Mouse (Mus musculus) cortical plate, adult 2 months (tissue): ENCODE data around the gene Apoc3. TPM values are rescaled to one million over a fixed set of nuclear protein-coding genes. Genes with fewer than 3 reads are reported as not detected.

Experiments
- H3K27ac ChIP-seq: fragments of 200-500 bp; 2 replicates; pipeline ENCODE4 v1.5.1; 2012; ENCODE audit warnings: low read length, control low read depth, inconsistent platforms; ENCODE audit not compliant: insufficient read depth
- H3K4me1 ChIP-seq: fragments of 200-500 bp; 2 replicates; pipeline ENCODE4 v1.6.1; 2011; ENCODE audit warnings: low read length; ENCODE audit not compliant: control insufficient read depth, insufficient read depth
- H3K4me3 ChIP-seq: fragments of 200-500 bp; 2 replicates; pipeline ENCODE4 v1.5.1; 2011; ENCODE audit warnings: mild to moderate bottlenecking, low read length, control low read depth; ENCODE audit not compliant: insufficient read depth
- CTCF ChIP-seq: fragments of 200-500 bp; IDR thresholded peaks from 2 replicates; pipeline ENCODE4 v1.5.1; 2011; ENCODE audit warnings: mild to moderate bottlenecking, control low read depth, low read length; ENCODE audit not compliant: insufficient read depth; ENCODE audit errors: extremely low read depth
- POLR2A ChIP-seq: fragments of 200-500 bp; IDR thresholded peaks from 2 replicates; pipeline ENCODE4 v1.6.1; 2011; ENCODE audit warnings: mild to moderate bottlenecking, low read length, control low read depth; ENCODE audit not compliant: insufficient read depth; ENCODE audit errors: extremely low read depth
- polyA plus RNA-seq: library from polyadenylated mRNA; depleted of rRNA; stranded (reverse); fragments of >200 nt; gene quantifications from 2 replicates; pipeline ENCODE4 v1.2.3, GENCODE M21; 2012

The Apoc3 gene
- polyA plus RNA-seq, 1 experiment, result 1.1 TPM

- H3K4me1 ChIP-seq, result no peaks in the 10 kb centered on the region
- no peak overlapping the region for H3K27ac ChIP-seq
- no peak overlapping the region for H3K4me3 ChIP-seq
- no peak for TF ChIP-seq CTCF
These were observed 23.7 kb upstream of the Apoc3 start for GRCm38 (mm10) chr9:46259111-46259510.

DNA sequence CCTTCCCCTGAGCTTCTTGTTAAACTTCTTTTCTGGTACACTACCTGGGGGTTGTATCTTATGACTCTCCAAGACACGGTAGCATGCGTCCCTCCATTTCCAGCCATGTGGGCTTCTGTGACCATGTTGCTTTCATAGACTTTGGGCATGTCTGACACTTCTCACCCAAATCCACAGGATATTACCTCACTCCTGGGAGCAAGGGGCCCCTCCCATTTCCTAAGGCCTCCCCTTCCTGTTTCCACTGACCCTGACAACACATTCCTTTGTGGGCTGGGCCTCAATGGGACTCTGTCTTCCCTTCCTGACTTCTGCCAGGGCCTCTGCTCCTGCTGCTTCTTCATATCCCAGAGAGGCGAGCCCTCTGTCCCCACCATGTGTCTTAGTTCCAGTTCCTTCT, 22.1 kb upstream of the Apoc3 start:
- TF ChIP-seq CTCF, result no peak
- TF ChIP-seq POLR2A, result no peak

GRCm38 (mm10) chr9:46256658-46257385, 21.4 kb upstream of the Apoc3 start:
- TF ChIP-seq POLR2A (no peak), CTCF (no peak)

More for the DNA sequence above, 22.1 kb upstream of the Apoc3 start:
- H3K4me1 ChIP-seq, result no peaks in the 10 kb centered on the region
- no peak overlapping the region for H3K4me3 ChIP-seq
- H3K27ac ChIP-seq, result no peak overlapping the region

GRCm38 (mm10) chr9:46256177-46256576, 20.7 kb upstream of the Apoc3 start:
- TF ChIP-seq CTCF (no peak), POLR2A (no peak)
- H3K4me1 ChIP-seq, result no peaks in the 10 kb centered on the region
- no peak overlapping the region for H3K4me3 ChIP-seq
- no peak overlapping the region for H3K27ac ChIP-seq

More at GRCm38 (mm10) chr9:46256658-46257385, 21.4 kb upstream of the Apoc3 start:
- no peaks in the 10 kb centered on the region for H3K4me1 ChIP-seq
- H3K4me3 ChIP-seq, result no peak overlapping the region
- no peak overlapping the region for H3K27ac ChIP-seq

DNA sequence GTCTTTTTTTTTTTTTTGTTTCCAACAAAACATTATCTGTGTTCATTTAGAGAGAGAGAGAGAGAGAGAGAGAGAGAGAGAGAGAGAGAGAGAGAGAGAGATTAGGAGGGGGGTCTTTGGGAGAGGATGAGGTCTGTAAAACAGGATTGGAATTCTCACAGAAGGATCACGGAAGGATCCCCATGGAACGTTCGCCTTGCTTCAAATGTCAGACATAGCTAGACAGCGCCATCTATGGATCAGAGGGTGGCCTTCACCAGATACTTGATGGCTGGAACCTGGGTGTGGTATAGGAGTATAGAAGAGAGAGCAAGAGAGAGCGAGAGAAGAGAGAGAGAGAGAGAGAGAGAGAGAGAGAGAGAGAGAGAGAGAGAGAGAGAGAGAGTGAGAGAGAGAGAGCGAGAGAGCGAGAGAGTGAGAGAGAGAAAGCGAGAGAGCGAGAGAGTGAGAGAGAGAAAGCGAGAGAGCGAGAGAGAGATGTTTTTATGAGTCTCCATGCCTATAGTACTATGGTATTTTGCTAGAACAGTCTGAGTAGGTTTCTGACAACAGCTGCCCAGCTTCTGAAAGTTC, 11.4 kb upstream of the Apoc3 start:
- no peak for TF ChIP-seq POLR2A
- TF ChIP-seq CTCF, result peak; percentile 98
- Histone ChIP-seq H3K4me1 (no peaks in the 10 kb centered on the region), H3K4me3 (no peak overlapping the region), H3K27ac (no peak overlapping the region)

DNA sequence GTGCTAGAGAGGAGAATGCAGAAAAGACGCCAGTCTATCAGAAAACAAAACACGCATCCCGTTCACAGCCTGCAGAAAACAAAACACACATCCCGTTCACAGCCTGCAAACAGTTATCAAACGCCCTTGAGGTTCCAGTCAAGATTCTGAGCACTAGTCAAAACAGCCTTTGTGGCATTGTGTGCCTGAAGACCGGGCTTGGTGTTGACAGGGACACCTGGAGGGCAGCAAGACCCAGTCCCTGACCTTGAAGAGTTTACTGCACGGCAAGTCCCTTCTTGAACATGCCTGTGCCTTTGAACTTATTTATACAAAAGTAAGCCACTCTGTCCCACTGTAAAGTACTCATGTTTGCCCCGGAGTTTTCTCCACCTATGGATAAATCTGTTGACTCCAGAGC, 8.1 kb upstream of the Apoc3 start:
- Histone ChIP-seq H3K4me3 (no peak overlapping the region), H3K27ac (no peak overlapping the region), H3K4me1 (no peaks in the 10 kb centered on the region)
- no peak for TF ChIP-seq CTCF
- TF ChIP-seq POLR2A, result no peak

DNA sequence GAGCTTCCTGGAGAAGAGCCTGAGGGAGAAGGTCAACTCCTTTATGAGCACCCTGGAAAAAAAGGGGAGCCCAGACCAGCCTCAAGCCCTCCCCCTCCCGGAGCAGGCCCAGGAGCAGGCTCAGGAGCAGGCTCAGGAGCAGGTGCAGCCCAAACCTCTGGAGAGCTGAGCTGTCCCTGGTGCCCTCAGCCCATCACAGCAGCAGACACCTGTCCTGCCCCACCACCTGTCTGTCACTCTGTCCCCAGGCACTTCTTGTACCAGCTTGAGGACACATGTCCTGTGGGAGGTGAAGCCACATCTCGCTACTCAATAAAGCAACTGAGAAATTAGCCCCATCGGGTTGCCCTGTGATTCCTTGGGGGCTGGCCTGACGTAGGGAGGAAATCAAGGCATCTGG, 7.7 kb upstream of the Apoc3 start:
- H3K27ac ChIP-seq, result no peak overlapping the region
- H3K4me3 ChIP-seq, result no peak overlapping the region
- TF ChIP-seq POLR2A (no peak), CTCF (no peak)
- H3K4me1 ChIP-seq, result no peaks in the 10 kb centered on the region

DNA sequence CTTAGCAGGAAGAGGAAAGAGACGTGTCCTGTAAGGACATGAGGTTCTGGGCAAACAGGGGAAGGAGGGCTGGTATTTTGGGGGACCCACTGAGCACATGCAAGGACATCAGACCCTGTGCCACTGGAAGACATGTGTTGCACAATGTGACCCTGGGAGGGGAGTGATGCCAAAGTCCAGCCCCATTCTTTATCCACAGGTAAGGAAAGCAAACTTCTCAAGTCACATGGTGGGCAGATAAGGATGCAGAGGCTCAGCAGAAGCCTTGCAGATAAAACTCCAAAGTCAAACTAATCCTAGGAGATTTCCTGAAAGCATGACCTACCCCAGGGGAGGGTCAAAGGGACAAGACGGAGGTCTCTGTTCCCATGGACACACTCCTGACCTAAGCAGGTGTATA, 6.4 kb upstream of the Apoc3 start:
- no peak overlapping the region for H3K27ac ChIP-seq
- TF ChIP-seq POLR2A, result no peak
- no peak for TF ChIP-seq CTCF
- no peaks in the 10 kb centered on the region for H3K4me1 ChIP-seq
- H3K4me3 ChIP-seq, result no peak overlapping the region

- H3K4me3 ChIP-seq, result no peak within 1 kb of the TSS
- no peak within 1 kb of the TSS for H3K27ac ChIP-seq
- no peaks in the 10 kb centered on the region for H3K4me1 ChIP-seq
- no peak for TF ChIP-seq POLR2A
- TF ChIP-seq CTCF, result no peak
These were observed 5.2 kb upstream of the Apoc3 start, which contains the start of gene Apoa4 for GRCm38 (mm10) chr9:46240526-46241153. TSS of gene Apoa4 (plus strand) at chr9:46240696.

DNA sequence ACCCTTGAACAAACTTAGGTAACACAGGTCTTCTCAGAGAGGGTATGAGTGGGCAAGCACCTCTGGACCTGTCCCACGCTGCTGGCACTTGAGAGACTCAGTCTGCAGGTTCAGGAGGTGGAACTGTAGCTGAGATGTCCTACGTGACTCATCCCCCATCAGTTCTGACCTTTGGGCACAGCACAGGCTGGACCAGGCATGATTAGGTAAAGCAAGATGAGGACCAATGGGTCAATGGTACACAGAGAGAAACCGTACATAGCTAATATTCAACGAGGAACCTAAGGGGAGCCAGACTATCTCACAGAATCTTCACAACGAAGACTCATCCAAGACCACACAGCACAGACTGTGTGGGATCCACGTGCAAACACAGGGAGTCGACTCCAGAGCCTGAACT, 3.4 kb upstream of the Apoc3 start:
- TF ChIP-seq POLR2A, result no peak
- TF ChIP-seq CTCF, result no peak
- H3K4me3 ChIP-seq, result no peak overlapping the region
- H3K27ac ChIP-seq, result no peak overlapping the region
- H3K4me1 ChIP-seq, result no peaks in the 10 kb centered on the region
